Mouse (Mus musculus) small intestine, adult 2 months (tissue): ENCODE results near the gene Vmn1r1. TPM values are rescaled to one million over a fixed set of nuclear protein-coding genes. Genes with fewer than 3 reads are reported as not detected.

Source experiments
- H3K27ac ChIP-seq: fragments of 200-500 bp; 2 replicates; pipeline ENCODE4 v1.5.1; 2012; ENCODE audit warnings: low read depth, low read length, control low read depth, inconsistent platforms; ENCODE audit not compliant: insufficient read depth
- H3K27me3 ChIP-seq: fragments of 200-500 bp; 2 replicates; pipeline ENCODE4 v1.6.1; 2012; ENCODE audit warnings: mild to moderate bottlenecking, moderate library complexity, low read length, inconsistent platforms; ENCODE audit not compliant: control insufficient read depth, insufficient read depth
- H3K36me3 ChIP-seq: fragments of 200-500 bp; 2 replicates; pipeline ENCODE4 v1.6.1; 2012; ENCODE audit warnings: mild to moderate bottlenecking, low read length, control low read depth, inconsistent platforms; ENCODE audit not compliant: control insufficient read depth, insufficient read depth
- H3K4me1 ChIP-seq: fragments of 200-500 bp; 2 replicates; pipeline ENCODE4 v1.6.1; 2012; ENCODE audit warnings: low read length, inconsistent platforms, mixed read lengths; ENCODE audit not compliant: control insufficient read depth, insufficient read depth, insufficient read length
- H3K4me3 ChIP-seq: fragments of 200-500 bp; 2 replicates; pipeline ENCODE4 v1.5.1; 2012; ENCODE audit warnings: low read depth, mild to moderate bottlenecking, control low read depth, inconsistent platforms, low read length, moderate library complexity
- CTCF ChIP-seq: fragments of 200-500 bp; IDR thresholded peaks from 2 replicates; pipeline ENCODE4 v1.5.1; 2012; ENCODE audit warnings: low read depth, mild to moderate bottlenecking, control low read depth, inconsistent platforms, low read length, moderate library complexity, mixed read lengths; ENCODE audit not compliant: insufficient replicate concordance, insufficient read length; ENCODE audit errors: extremely low read depth
- POLR2A ChIP-seq: fragments of 200-500 bp; IDR thresholded peaks from 2 replicates; pipeline ENCODE4 v1.6.1; 2012; ENCODE audit warnings: low read depth, mild to moderate bottlenecking, control low read depth, inconsistent platforms, low read length, moderate library complexity
- WGBS: fragments of 180-500 bp; shearing (Covaris S2); methylation state at CpG from one replicate; pipeline ENCODE4 v1.1.7; 2018; 5-methylcytosine and 5-hydroxymethylcytosine counted together
- polyA plus RNA-seq: library from polyadenylated mRNA; depleted of rRNA; stranded (reverse); fragments of >200 nt; gene quantifications from 2 replicates; pipeline ENCODE4 v1.2.3, GENCODE M21; 2012

Gene Vmn1r1
- polyA plus RNA-seq, 1 experiment, result not detected

DNA sequence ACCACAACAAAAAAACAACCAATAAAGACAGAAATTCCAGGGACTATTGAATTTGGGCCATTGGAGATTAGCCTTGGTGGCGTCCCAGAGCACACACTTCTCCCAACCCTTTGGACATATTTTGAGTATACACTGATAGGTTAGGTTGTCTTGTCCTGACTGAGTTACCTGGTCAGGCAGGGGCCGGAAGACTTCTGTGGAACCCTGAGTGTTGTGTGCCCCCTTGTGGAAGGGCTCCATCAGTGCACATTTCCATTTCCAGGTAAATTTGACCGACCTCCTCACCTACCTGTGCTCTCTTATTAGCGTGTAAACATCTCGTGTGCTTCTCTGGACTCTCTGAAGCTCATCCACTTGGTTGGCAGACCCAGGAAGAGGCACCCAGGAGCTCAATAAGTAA lies 49.1 kb downstream of the Vmn1r1 start:
- TF ChIP-seq CTCF (peak; percentile 76), POLR2A (no peak)
- Histone ChIP-seq H3K27me3 (no peaks in the 10 kb centered on the region), H3K36me3 (no peaks in the 10 kb centered on the region), H3K4me3 (no peak overlapping the region), H3K27ac (no peak overlapping the region), H3K4me1 (no peaks in the 10 kb centered on the region)
- 9% methylated on average over 5 of the region's 5 CpGs for WGBS

DNA sequence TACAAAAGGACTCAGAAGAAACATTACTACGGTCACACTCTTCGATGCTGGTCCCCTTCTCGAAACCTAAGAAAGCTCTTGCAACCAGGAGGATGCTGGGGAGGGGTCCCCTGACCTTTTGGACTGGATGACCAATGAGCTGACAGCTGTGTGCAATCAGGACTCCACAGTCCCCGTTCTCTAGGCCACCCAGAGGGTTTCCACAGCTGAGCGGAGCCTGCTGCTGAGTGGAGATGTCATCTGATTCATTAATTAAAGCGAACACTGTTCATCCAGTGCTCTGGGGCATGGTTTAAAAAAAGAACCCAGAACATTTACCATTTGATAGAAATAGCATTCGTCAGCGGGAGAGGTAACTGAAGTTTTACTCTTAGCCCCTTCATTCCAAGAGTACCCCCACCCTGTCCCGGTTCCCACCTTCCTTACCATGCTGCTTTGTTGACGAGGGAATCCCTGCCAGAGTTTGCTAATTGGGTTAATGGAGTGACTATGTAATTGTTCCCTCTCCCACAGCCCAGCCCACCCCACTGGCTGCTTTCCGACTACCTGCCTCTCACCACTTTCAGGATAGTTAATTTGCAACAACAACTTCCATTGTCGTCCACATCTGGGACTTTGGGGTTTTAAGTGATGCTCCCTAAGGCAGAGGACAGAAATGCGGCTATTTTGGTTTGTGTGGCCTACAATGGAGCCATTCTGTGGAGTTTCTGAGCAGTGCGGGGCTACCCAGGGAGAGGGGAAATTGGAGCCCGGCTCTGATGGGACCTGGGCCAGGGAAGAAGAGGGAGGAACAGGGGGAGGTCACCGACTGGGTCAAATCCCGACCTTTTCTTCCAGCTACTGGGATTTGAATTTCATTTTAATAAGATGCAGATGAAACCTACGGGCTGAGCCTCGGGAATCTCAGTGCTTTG lies 50.4 kb downstream of the Vmn1r1 start:
- Histone ChIP-seq H3K27ac (no peak overlapping the region), H3K4me1 (no peaks in the 10 kb centered on the region), H3K27me3 (no peaks in the 10 kb centered on the region), H3K4me3 (no peak overlapping the region), H3K36me3 (no peaks in the 10 kb centered on the region)
- WGBS, result 70% methylated on average over 19 of the region's 19 CpGs
- TF ChIP-seq CTCF (no peak), POLR2A (no peak)

DNA sequence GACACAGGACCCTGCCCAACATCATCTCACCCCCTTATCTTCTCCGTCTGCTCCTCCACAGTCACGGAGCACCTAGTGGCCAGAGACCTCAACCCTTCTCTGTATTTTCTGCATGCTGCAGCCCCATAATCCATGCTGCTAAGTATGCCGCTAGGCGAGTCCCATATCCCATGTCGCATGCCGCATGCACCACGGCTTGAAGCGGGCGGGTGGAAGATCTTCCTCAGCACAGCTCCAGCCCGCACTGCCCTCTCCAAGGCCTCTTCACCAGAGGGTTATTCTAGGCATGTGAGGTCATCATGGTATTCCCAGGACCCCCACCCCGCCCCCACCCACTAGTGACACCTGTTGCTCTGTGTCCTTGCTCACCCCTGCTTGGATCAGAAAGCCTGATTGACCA lies 51.2 kb downstream of the Vmn1r1 start:
- H3K36me3 ChIP-seq, result no peaks in the 10 kb centered on the region
- TF ChIP-seq POLR2A (no peak), CTCF (no peak)
- H3K27ac ChIP-seq, result no peak overlapping the region
- H3K27me3 ChIP-seq, result no peaks in the 10 kb centered on the region
- WGBS, result 87% methylated on average over 11 of the region's 11 CpGs
- no peak overlapping the region for H3K4me3 ChIP-seq
- H3K4me1 ChIP-seq, result no peaks in the 10 kb centered on the region; the same call in 1 of the 2 replicates

DNA sequence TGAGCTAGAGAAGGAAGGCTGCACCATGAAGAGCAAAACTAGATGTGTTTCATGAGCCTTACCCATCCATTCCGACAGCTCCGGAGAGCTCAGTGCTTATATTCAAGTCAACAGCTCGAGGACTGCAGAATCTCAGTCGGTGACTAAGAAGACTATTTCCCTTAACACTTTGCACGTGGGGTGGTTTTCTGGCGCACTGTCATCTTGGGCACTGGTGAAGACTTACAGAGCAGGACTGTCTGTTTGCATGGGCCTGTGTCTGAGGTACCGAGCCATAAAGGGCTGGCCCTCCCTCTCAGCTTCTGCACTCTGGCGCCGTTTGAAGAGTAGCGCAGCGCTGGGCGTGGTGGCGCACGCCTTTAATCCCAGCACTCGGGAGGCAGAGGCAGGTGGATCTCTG lies 51.9 kb downstream of the Vmn1r1 start:
- TF ChIP-seq POLR2A (no peak), CTCF (no peak)
- Histone ChIP-seq H3K27ac (no peak overlapping the region), H3K4me3 (no peak overlapping the region), H3K27me3 (no peaks in the 10 kb centered on the region), H3K4me1 (no peaks in the 10 kb centered on the region; the same call in 1 of the 2 replicates), H3K36me3 (no peaks in the 10 kb centered on the region)
- 76% methylated on average over 15 of the region's 15 CpGs for WGBS

DNA sequence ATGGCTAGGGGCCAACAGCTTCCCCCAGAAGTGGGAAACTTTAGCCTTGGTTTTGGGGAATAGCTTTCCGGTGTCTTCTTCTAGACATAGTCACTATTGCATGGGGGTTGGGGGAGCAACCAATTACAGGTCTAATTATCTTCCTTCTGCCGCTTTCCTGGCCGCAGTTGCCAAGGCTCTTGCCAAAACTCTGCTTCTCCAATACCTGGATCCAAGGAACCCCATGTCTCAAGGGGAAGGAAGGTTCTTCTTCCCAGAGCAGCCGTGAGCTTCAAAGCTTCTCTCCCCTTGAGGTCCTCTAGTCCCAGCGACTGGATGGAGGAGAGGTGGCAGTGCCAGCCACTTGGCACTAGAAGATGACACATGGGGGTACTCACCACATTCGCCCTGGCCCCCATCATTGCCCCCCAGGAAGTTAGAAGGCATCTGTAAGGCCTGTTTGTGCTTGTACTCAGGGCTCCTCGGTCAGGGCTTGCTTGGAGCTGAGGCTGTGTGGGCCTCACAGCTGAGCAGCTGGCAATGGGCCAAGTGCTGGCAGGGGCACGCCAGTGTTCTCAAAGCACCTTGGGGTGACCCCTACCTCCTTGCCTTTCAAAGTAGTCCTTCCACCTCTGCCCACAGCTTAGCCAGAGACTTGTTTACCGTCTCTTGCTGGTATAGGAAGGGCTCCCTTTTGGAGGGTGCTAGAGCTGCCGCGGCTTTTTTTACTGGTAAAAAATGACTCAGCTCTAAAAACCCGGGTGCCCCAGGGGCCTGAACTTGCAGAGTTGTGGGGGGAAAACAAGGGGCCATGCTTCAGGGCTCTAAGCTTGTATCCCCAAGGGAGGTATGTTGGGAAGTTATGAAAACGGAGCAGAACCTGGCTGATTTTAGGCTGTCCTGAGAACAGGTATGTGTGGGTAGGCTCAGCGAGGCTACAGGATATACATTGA lies 52.6 kb downstream of the Vmn1r1 start:
- Histone ChIP-seq H3K36me3 (no peaks in the 10 kb centered on the region), H3K4me3 (no peak overlapping the region), H3K4me1 (no peaks in the 10 kb centered on the region; the same call in 1 of the 2 replicates), H3K27me3 (no peaks in the 10 kb centered on the region), H3K27ac (no peak overlapping the region)
- TF ChIP-seq POLR2A, result no peak
- TF ChIP-seq CTCF, result no peak
- 60% methylated on average over 14 of the region's 14 CpGs for WGBS

DNA sequence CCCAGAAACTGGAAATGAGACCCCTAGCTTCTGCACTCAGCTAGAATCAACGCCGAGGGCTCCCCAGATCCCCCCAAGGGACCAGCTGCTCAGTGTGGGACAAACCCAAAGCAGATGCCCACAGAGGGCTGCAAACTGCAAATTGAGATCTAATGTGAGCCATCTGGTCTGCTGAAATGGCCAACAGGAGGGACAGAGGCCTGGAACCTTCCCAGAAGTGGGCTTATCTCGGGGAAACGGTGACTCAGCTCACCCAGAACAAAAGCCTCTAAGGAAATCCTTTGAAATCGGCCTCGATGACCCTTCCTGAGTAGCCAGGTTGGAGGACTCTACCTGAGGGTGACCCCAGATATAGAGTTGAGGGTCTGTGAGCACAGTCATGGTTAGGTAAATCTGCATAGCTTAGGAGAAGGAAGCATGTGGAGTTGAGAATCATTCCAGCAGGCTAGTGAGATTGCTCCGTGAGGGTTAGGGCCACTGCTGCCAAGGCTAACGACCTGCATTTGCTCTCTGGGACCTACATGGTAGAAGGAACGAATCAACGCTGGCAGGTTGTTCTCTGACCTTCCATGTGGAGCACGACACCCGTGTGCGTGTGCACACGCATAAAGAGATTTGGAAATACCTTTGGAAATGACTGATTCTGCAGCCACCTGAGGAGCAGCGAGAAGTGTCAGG lies 53.4 kb downstream of the Vmn1r1 start:
- no peaks in the 10 kb centered on the region for H3K27me3 ChIP-seq
- H3K4me1 ChIP-seq, result no peaks in the 10 kb centered on the region; the same call in 1 of the 2 replicates
- WGBS, result 74% methylated on average over 15 of the region's 15 CpGs
- H3K4me3 ChIP-seq, result no peak overlapping the region
- H3K27ac ChIP-seq, result no peak overlapping the region
- no peaks in the 10 kb centered on the region for H3K36me3 ChIP-seq
- TF ChIP-seq POLR2A (no peak), CTCF (no peak)
